Mouse (Mus musculus) olfactory bulb, adult 2 months (tissue): ENCODE results near the gene Tcf12.

ENCODE experiments used
- CTCF ChIP-seq: fragments of 200-500 bp; IDR thresholded peaks from 2 replicates; pipeline ENCODE4 v1.5.1; 2012; ENCODE audit warnings: low read depth, mild to moderate bottlenecking, low read length, moderate library complexity; ENCODE audit not compliant: insufficient read depth
- POLR2A ChIP-seq: fragments of 200-500 bp; IDR thresholded peaks from 2 replicates; pipeline ENCODE4 v1.6.1; 2012; ENCODE audit warnings: mild to moderate bottlenecking, low read depth, low read length, moderate library complexity; ENCODE audit not compliant: insufficient read depth

DNA sequence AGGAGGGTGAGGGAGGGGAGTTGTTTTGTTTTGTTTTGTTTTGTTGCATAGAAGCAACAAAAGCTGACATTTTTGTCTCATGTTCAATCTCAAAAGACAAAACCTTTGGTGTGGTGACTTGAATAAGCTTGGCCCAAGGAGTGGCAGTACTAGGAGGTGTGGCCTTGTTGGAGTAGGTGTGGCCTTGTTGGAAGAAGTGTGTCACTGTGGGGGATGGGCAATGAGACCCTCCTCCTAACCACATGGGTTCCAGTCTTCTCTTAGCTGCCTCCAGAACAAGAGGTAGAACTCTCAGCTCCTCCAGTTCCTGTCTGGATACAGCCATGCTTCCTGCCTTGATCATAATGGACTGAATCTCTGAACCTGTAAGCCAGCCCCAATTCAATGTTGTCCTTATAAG lies 26.2 kb upstream of the Tcf12 start:
- TF ChIP-seq CTCF = no peak
- TF ChIP-seq POLR2A = no peak
